Mouse (Mus musculus) cerebellum, adult (tissue): ENCODE measurements around the gene Chmp4b.
A peak's percentile ranks its signal among the peaks of the same experiment; 100 is the strongest.

ENCODE experiments used
- ATAC-seq: cut with Nextera tagmentation; 2 replicates; pipeline ENCODE4 v1.9.2; 2017; ENCODE audit warnings: mild to moderate bottlenecking, moderate library complexity, mixed read lengths; ENCODE audit not compliant: insufficient number of reproducible peaks, low FRiP score, low TSS enrichment

The Chmp4b gene

GRCm38 (mm10) chr2:154639115-154639514 lies 12.4 kb upstream of the Chmp4b start:
- ATAC-seq: no peak

GRCm38 (mm10) chr2:154641176-154641575 lies 10.3 kb upstream of the Chmp4b start:
- no peak for ATAC-seq

- no peak for ATAC-seq
Observed at GRCm38 (mm10) chr2:154642005-154642459, 9.5 kb upstream of the Chmp4b start.

- no peak for ATAC-seq
Observed at GRCm38 (mm10) chr2:154642712-154643385, 8.7 kb upstream of the Chmp4b start.

GRCm38 (mm10) chr2:154646634-154647033 lies 4.9 kb upstream of the Chmp4b start:
- ATAC-seq: 0 out of 2 replicates have a peak, but pooled peaks have one; percentile 36

- ATAC-seq: no peak
Observed at GRCm38 (mm10) chr2:154648086-154648485, 3.4 kb upstream of the Chmp4b start.

- no peak for ATAC-seq
Observed at GRCm38 (mm10) chr2:154650404-154650803, 1.1 kb upstream of the Chmp4b start.

GRCm38 (mm10) chr2:154654976-154655375 lies 3.5 kb downstream of the Chmp4b start:
- no peak for ATAC-seq

- no peak for ATAC-seq
Observed at GRCm38 (mm10) chr2:154655878-154656414, 4.4 kb downstream of the Chmp4b start.

GRCm38 (mm10) chr2:154656710-154657485 lies 5.4 kb downstream of the Chmp4b start:
- ATAC-seq: peak; percentile 99

GRCm38 (mm10) chr2:154657486-154658237 lies 6.2 kb downstream of the Chmp4b start:
- ATAC-seq: no peak

GRCm38 (mm10) chr2:154659070-154659469 lies 7.6 kb downstream of the Chmp4b start:
- no peak for ATAC-seq

GRCm38 (mm10) chr2:154659531-154660074 lies 8.1 kb downstream of the Chmp4b start:
- no peak for ATAC-seq

GRCm38 (mm10) chr2:154668680-154669079 lies 17.2 kb downstream of the Chmp4b start:
- ATAC-seq: no peak

GRCm38 (mm10) chr2:154670106-154670505 lies 18.6 kb downstream of the Chmp4b start:
- ATAC-seq: no peak

- no peak for ATAC-seq
Observed at GRCm38 (mm10) chr2:154670741-154671140, 19.2 kb downstream of the Chmp4b start.

- no peak for ATAC-seq
Observed at GRCm38 (mm10) chr2:154674008-154674407, 22.5 kb downstream of the Chmp4b start.

GRCm38 (mm10) chr2:154676653-154677609 lies 25.4 kb downstream of the Chmp4b start:
- ATAC-seq: peak; percentile 50

- peak; percentile 17; the same call in 1 of the 2 replicates for ATAC-seq
Observed at GRCm38 (mm10) chr2:154677651-154678139, 26.2 kb downstream of the Chmp4b start.
